Mouse (Mus musculus): ENCODE data around the gene Fancc. TPM values are rescaled to one million over a fixed set of nuclear protein-coding genes. Genes with fewer than 3 reads are reported as not detected.

Gene Fancc
- total RNA-seq, 2 experiments from 2014 or later = 10.0 to 11.3 TPM

DNA sequence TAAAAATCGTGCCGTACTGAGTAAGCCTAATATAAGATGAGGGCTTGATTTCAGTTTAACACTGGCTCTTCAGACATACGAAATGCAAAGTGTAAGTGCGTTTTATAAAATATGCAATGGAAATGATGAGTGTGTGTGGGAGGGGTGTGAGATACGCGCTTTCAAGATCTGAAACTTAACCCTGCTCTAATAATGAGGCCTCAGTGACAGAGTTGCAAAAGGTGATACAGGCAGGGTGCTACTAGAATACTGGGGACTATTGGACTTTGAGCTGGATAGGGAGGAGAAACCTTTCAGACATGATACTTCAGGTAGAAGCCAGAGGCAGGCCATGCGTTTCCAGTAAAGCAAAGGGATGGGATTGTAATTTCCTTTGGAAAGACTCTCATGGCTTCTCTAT is 259.0 kb downstream of the Fancc start:
- ATAC-seq (replicated peaks; ENCODE audit: poor library complexity, severe bottlenecking) = no peak

DNA sequence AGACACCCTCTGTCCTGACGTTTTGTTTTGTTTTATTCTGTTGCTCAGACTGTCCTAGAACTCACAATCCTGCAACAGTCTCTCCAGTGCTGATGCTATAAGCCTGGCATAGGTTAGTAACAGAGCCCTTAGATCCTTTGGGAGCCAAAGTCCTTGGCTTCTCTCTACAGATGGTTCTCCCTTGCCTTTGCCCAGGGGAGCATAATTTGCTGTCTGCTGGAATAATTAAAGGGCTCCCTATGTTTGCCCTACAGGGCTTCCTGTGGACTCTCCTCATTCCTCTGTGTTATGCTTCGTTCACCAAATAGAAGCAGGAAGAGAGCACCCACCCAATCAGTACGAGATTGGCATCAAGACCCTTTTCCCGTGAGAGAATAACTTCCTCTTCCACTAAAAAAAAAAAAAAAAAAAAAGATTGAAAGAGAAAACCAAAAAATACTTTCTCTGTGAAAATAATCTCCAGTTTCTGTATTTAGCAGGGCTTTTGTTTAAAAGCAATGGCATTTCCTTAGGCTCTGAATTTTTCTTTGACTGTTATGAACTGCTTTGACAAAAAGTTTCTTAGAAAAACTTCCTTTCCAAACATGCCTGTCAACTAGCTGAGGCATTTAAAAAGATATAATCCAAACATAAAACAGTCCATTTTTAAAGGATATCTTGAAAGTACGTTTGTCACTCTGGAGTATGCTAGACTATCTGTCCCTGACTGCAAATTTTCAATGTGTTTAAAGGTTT is 260.8 kb downstream of the Fancc start:
- ATAC-seq (replicated peaks; ENCODE audit: poor library complexity, severe bottlenecking) = no peak

DNA sequence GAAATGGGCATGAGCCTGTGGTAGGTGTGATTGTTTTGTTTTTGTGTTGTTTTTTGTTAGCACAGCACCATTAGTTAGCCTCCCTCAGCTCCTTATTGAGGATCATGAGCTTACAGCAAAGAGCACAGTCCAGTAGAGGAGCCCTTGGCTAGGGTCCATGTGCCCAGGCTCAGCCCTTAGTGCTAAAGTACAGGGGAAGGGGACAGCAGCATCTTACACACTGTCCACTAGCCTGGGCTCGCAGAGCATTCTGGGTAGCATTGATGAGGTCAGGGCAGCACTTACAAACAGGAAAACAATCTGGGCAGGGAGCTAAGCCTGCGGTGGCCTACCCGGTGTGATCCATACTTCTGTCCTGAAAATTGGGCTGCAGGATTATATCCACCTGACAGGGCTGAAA is 261.5 kb downstream of the Fancc start:
- ATAC-seq (replicated peaks; ENCODE audit: poor library complexity, severe bottlenecking) = no peak

Other genes starting within 250 kb of the Fancc start
- gene Ptch1, start 76.3 kb upstream of the Fancc start, total RNA-seq (2014; fragmentation: Nextera tagmentation) = 9.1 and 14.0 TPM in 2 replicates
- 6.6 and 7.7 TPM in 2 replicates for gene Ptch1, start 76.3 kb upstream of the Fancc start, total RNA-seq (2017)